ENCODE assay signal across 7 mouse cellular contexts in genomic region chr10:79920958-79921535, GRCm38 (mm10). TPM values are rescaled to one million over a fixed set of nuclear protein-coding genes. Genes with fewer than 3 reads are reported as not detected.
DNase-seq lines count a peak whose midpoint lies in the region; ATAC-seq and TF ChIP-seq lines count a peak whose summit lies in the region.

Gene R3hdm4 (minus strand): TSS chr10:79921208.

- H3K4me1 ChIP-seq in embryonic facial prominence, embryonic 11.5 days (ENCODE audit: control insufficient read depth, insufficient read depth, low read length): peaks cover 7% of the 10 kb centered on the region; the same call in 1 of the 2 replicates
- peaks cover 37% of the 10 kb centered on the region for H3K4me1 ChIP-seq in heart, embryonic 11.5 days (ENCODE audit: control insufficient read depth, insufficient read depth, low read length)
- H3K4me1 ChIP-seq in midbrain, postnatal 0 days (ENCODE audit: insufficient read depth, low read length): peaks cover 12% of the 10 kb centered on the region

- no peak within 1 kb of the TSS for H3K27ac ChIP-seq in embryonic facial prominence, embryonic 11.5 days (replicated peaks; ENCODE audit: low read depth, low read length)
- H3K27ac ChIP-seq in heart, embryonic 11.5 days (ENCODE audit: low read depth, low read length): no peak within 1 kb of the TSS
- H3K27ac ChIP-seq in midbrain, postnatal 0 days (ENCODE audit: low read depth, low read length): no peak within 1 kb of the TSS

- peaks cover 61% of the 10 kb centered on the region for H3K27me3 ChIP-seq in embryonic facial prominence, embryonic 11.5 days (ENCODE audit: control insufficient read depth, insufficient read depth, low read length)
- H3K27me3 ChIP-seq in heart, embryonic 11.5 days (ENCODE audit: control insufficient read depth, insufficient read depth, low read length): peaks cover 63% of the 10 kb centered on the region
- peaks cover 50% of the 10 kb centered on the region for H3K27me3 ChIP-seq in midbrain, postnatal 0 days (ENCODE audit: insufficient read depth, low read length)

- H3K36me3 ChIP-seq in embryonic facial prominence, embryonic 11.5 days (replicated peaks; ENCODE audit: control insufficient read depth, insufficient read depth, low read depth, low read length): no peaks in the 10 kb centered on the region
- no peaks in the 10 kb centered on the region for H3K36me3 ChIP-seq in heart, embryonic 11.5 days (ENCODE audit: control insufficient read depth, insufficient read depth, low read length)
- no peaks in the 10 kb centered on the region for H3K36me3 ChIP-seq in midbrain, postnatal 0 days (ENCODE audit: insufficient read depth, low read length)

- no peaks in the 10 kb centered on the region for H3K9me3 ChIP-seq in embryonic facial prominence, embryonic 11.5 days (replicated peaks; ENCODE audit: control insufficient read depth, low read length)
- no peaks in the 10 kb centered on the region for H3K9me3 ChIP-seq in heart, embryonic 11.5 days (replicated peaks; ENCODE audit: control insufficient read depth, low read length)
- no peaks in the 10 kb centered on the region for H3K9me3 ChIP-seq in midbrain, postnatal 0 days (ENCODE audit: low read length)

- H3K4me2 ChIP-seq in embryonic facial prominence, embryonic 11.5 days (ENCODE audit: low read depth, low read length): peak within 1 kb of the TSS; percentile 42
- peak within 1 kb of the TSS; percentile 63 for H3K4me2 ChIP-seq in heart, embryonic 11.5 days
- peak within 1 kb of the TSS; percentile 47 for H3K4me2 ChIP-seq in midbrain, postnatal 0 days (ENCODE audit: low read depth, low read length, poor library complexity, severe bottlenecking)

- DNase-seq in thymus, postnatal 0 days (ENCODE audit: low spot score): peak; percentile 45
- no peak for DNase-seq in thymus, postnatal 10 days (ENCODE audit: low spot score in 2 of 2)
- DNase-seq in embryonic facial prominence, embryonic 11.5 days (ENCODE audit: low spot score): no peak
- no peak for DNase-seq in left cerebral cortex, adult 8-10 months (ENCODE audit: low spot score in 2 of 2)
- DNase-seq in midbrain, postnatal 0 days (ENCODE audit: low spot score): no peak
- DNase-seq in natural killer cell, adult 2 months (ENCODE audit: low spot score in 2 of 2): no peak

- H3K4me3 ChIP-seq in embryonic facial prominence, embryonic 11.5 days (ENCODE audit: low read depth, low read length): peak within 1 kb of the TSS; percentile 19; the same call in 1 of the 2 replicates
- peak within 1 kb of the TSS; percentile 39 for H3K4me3 ChIP-seq in heart, embryonic 11.5 days (ENCODE audit: low read depth, low read length)
- H3K4me3 ChIP-seq in midbrain, postnatal 0 days (ENCODE audit: low read depth, low read length): peak within 1 kb of the TSS; percentile 37

- H3K9ac ChIP-seq in embryonic facial prominence, embryonic 11.5 days (replicated peaks; ENCODE audit: low read length): peak within 1 kb of the TSS; percentile 22
- H3K9ac ChIP-seq in heart, embryonic 11.5 days (ENCODE audit: low read depth, low read length): no peak within 1 kb of the TSS
- peak within 1 kb of the TSS; percentile 25 for H3K9ac ChIP-seq in midbrain, postnatal 0 days (replicated peaks; ENCODE audit: low read length, poor library complexity, severe bottlenecking)

- ATAC-seq in embryonic facial prominence, embryonic 11.5 days (replicated peaks; ENCODE audit: insufficient number of reproducible peaks, low FRiP score, low TSS enrichment, low read depth): no peak
- no peak for ATAC-seq in heart, embryonic 11.5 days (replicated peaks; ENCODE audit: insufficient number of reproducible peaks, low FRiP score, low TSS enrichment)
- ATAC-seq in midbrain, postnatal 0 days (ENCODE audit: low FRiP score): no peak

- TF ChIP-seq CTCF in midbrain, postnatal 0 days (IDR thresholded peaks at IDR 0.05): no peak

- WGBS in embryonic facial prominence, embryonic 11.5 days: 3% methylated on average over 40 of the region's 41 CpGs
- WGBS in heart, embryonic 11.5 days (ENCODE audit: insufficient replicate concordance): 9% methylated on average over 41 of the region's 41 CpGs
- WGBS in midbrain, postnatal 0 days: 3% methylated on average over 34 of the region's 41 CpGs

RNA-seq across cellular contexts. Expression of gene R3hdm4, which starts in this region (rescaled TPM):
- 129 and 131 TPM in 2 replicates for polyA plus RNA-seq in thymus, postnatal 0 days (2015; fragmentation: Nextera tagmentation; extraction: Ambion mirVana)
- 116 and 122 TPM in 2 replicates for polyA plus RNA-seq in embryonic facial prominence, embryonic 11.5 days (2014; fragmentation: Nextera tagmentation; extraction: Ambion mirVana)
- polyA plus RNA-seq in heart, embryonic 11.5 days (2014; fragmentation: Nextera tagmentation; extraction: Ambion mirVana): 87.6 and 89.2 TPM in 2 replicates
- total RNA-seq in left cerebral cortex, adult 8-10 months (2022): 100 to 1,000 TPM; 312 to 357 (median 346) TPM
- 108 and 118 TPM in 2 replicates for total RNA-seq in midbrain, postnatal 0 days (2014; rRNA removed)
- 301 and 323 TPM in 2 replicates for polyA plus RNA-seq in midbrain, postnatal 0 days (2015; fragmentation: Nextera tagmentation; extraction: Ambion mirVana)
